Mouse (Mus musculus): Measurements from ENCODE around the gene Stx4a.
"Not testable (repeated sequence)": the region's sequence is repeated elsewhere in the genome, so short reads cannot be mapped to it uniquely, and the experiment has no call there.

The Stx4a gene

DNA sequence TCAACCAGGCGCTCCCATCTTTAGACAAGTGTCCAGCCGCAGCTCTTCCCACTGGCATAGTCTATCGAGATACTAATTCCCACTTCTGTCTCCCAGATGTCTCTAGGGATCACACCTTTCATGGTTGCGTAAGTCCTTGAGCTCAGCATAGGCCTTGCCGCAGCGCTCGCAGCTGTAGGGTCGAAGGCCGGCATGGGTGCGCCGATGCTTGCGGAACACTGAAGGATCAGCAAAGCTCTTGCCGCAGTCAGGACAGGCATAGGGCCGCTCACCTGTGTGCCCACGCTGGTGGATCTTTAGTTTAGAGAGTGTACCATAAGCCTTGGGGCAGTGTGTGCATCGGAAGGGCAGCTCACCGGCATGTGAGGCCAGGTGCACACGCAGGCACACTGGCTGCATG lies 43.5 kb downstream of the Stx4a start:
- no peak for DNase-seq (ENCODE audit: low spot score)

DNA sequence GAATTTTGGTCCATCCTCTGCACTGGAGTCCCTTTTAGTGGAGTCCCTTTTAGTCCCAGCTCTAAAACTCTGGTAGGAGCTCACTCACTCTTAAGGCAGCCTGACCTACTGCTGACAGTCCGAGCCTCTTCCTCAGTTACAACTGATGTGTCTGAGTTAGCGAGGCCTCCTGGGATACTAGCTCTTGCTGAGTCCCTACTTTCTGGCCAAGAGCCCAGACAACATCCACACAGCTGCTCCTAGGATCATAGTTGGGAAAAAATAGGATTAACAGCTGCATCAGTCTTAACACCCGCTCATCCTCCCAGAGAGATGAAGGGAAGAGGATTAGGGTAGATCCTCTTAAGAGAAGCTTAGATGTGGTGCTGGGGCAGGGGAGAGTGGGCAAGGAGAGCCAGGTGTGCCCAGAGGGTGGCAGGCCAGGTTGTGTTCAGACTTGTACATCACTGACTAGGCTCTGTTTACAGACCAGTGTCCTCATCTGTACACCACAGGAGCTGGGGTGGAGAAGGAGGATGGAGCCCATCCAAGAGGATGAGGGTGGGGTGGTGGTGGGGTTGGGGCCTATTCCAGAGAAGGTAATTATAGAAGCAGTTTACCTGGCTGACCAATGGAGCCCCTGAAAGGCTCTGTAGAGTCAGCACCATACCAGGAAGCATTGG lies 45.2 kb downstream of the Stx4a start:
- peak; percentile 65 for DNase-seq (ENCODE audit: low spot score)

DNA sequence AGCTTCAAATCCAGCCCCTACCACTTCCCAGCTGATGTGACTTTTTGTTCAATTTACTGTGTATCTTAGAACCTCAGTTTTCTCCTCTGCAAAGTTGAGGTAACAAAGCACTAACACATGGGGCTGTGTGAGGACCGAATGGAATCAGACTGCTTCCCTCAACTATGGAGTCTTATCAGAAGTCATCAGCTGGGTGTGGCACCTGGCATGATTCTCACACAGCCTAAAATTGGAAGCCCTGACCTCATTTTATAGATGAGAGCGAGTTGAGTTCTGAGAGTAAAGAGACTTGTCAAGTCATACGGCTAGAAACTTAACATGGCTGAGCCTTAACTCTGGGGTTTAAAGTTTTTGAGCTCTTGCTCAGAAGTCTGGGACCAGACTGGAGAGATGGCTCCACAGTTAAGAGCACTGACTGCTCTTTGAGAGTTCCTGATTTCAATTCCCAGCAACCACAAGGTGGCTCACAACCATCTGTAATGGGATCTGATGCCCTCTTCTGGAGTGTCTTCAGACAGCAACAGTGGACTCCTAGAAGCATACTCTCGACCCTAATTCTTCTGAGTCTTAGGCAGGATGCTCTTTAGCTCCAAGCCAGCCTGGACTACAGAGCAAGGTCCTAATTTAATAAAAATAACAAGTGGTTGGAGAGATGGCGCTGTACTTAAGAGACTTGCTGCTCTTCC lies 46.2 kb downstream of the Stx4a start:
- no peak for DNase-seq (ENCODE audit: low spot score)

DNA sequence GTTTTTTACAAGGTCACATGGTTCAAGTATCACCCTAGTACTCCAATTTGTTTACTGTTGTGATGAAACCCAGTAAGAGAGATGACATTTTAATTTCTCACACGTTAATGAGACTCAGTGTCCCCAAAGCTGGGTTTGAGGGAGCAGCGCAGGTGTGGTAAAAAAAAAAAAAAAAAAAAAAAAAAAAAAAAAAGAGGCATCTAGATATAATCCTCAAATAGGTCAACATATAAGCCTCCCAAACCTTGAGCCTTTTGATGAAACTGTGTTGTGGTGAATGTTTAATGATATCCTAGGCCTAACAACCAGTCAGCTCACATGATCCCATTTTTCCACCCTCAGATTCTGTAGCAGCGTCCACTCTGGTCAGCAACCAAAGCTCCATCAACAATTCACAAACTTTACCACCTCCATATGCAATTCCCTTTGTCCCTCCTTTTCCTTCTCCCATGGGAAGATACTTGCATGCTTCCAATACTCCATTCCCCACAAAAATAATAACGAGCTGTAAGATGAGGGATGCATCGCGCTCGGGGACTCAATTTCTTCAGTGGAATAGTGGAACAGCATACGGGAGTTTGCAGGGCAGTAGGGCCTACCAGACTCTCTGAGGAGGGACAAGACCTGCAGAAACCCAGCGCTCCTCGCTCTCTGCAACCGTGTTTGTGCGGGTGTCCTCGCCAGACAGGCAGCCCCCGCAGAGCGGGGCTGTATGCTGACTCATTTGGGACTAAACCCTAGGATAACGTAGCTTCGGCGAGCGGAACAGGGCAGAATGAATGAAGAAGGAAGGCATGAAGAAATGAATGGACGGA lies 50.9 kb downstream of the Stx4a start:
- no peak for DNase-seq (ENCODE audit: low spot score)

DNA sequence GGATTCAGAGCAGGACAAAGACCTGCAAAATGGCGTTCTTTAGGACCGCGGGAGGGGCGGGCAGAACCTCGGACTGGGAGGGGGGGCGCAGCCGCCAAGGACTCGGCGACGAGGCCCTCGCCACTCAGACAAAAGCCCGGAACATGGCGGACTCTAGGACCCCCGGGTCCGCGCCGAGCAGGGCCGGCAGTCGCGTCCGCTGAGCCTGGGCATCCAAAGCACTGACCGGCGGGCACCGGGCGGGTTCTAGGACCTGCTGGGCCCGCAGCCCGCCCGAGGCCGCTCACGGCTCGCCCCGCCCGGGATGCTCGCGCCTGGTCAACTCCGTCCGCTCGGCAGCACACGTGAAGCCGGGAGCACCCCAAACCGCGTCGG lies 51.5 kb downstream of the Stx4a start:
- peak; percentile 76 for DNase-seq (ENCODE audit: low spot score)

DNA sequence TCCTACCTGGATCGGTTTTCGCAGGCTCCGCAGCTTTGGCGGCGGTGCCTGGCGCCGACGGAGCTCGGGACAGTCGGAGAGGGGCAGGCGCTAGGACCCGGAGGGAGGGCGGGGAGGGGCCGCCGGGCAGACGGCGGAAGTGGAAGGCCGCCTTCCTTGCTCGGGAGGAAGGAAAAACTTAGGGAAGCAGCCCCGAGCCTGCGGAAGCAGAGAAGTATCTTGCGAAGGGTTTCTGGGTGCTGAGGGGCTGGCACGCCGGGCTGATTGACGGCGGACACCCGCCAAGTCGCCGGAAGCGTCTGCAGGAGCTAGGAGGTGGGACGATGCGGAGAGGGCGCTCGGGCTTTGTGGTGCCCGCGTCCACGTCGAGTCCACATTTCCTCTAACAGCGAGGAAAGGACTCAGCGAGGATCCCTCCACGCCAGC lies 52.0 kb downstream of the Stx4a start, which contains the start of gene Zfp646:
Zfp646 (plus strand) TSS at position 181 of the 426 bp plus-strand sequence.
- peak; percentile 75 for DNase-seq (ENCODE audit: low spot score)

DNA sequence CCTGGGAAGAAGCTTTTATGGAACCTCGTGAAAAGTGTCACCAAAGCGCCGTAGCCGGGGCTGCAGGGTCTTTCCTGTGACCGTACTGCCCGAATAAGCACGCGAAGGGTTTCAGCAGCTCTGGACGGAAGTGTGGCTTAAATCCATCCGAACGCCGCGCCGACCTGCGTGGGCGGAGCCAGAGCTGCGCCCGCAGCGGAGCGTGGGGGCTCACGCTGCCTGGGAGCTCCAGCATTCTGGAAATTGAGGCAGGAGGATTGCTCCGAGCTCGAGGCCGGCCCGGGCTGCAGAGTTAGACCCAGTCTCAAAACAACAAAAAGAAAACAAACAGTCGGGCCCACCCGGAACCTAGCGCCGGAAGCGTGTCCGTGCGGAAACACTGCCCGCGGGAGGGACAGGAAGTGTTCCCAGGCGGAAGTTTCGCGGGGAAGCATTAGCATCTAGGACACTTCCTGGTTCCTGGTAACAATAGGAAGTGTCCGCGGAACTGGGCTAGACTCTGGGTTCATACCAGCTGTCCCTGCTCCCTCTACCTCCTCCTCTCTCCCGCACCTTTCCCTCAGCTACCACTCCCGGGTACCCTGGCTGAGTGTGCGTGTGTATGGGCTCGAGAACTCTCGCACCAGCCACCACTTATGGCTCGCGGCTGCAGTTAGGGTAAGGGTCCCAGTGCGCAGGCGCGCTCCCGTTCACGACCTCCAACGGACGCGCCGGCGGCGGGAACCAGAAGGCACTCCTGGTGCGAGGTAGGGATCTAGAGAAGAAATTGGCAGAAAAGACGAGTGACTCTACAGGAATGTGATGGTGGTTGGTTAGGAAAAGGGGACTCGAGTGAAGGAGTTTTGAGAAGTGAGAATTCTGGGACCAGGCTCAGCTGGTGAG lies 52.6 kb downstream of the Stx4a start, which contains the start of gene Zfp668:
Zfp668 (minus strand) TSS at position 362 of the 882 bp plus-strand sequence.
- peak; percentile 91 for DNase-seq (ENCODE audit: low spot score)

DNA sequence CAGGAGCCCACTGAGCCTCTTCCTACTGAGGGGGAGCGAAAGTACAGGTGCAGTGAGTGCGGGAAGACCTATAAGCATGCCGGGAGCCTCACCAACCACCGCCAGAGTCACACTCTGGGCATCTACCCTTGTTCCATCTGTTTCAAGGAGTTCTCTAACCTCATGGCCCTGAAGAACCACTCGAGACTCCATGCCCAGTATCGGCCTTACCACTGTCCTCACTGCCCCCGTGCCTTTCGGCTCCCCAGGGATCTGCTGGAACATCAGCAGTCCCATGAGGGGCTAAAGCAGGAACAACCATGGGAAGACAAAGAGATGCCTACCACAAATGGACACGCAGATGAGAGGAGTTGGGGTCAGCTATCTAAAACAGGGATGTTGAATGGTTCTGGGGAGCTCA lies 55.2 kb downstream of the Stx4a start:
- DNase-seq (ENCODE audit: low spot score): no peak

DNA sequence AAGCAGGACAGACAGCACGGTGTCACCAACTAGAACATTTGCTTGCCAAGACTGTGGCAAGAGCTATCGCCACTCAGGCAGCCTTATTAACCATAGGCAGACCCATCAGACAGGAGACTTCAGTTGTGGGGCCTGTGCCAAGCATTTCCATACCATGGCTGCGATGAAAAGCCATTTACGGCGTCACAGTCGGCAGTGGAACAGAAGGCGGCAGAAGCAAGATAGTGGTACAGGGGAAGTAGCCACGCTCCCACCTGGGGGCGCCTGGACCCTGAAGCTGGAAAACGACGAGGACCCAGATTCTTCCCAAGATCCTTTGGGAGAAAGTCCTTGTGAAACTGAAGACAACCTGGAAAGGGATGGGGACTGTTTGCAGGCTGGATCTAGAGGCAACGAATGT lies 56.3 kb downstream of the Stx4a start:
- no peak for DNase-seq (ENCODE audit: low spot score)

DNA sequence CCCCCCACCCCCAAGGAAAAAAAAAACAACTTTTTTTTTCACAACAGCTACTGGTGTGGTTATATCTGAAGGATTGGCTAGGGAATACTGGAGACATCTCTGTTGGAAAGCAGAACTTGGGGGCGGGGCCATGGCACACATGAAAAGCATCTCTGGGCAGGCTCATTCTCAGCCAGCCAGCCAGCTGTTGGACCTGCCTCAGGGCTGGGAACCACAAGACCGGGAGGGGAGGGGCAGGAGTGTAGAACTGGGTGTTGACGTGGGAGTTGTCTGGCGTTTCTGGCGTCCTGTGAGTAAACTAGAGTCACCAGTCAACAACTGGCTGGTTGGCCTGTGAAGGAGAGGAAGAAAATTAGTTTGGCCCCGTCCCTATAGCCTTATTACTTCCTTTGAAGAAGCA lies 61.9 kb downstream of the Stx4a start:
- DNase-seq (ENCODE audit: low spot score): peak; percentile 67

DNA sequence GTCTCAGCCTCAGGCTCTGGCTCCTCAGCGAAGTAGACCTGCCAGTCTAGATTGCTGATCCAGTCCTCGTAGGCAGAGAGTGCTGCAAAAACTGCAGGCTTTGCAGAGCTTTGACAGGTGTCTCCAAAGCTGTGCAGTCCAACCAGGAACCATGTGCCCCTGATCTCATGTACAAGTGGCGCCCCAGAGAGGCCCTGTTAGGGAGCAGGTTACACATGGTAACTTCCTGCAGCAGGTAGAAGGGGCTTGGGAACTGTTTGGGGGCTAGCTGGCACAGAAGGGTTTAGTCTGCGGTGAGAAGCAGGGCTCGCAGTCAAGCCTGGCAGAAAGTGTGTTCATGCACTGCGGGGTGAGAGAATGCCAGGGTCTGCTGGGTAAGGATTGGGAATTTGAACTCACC lies 62.5 kb downstream of the Stx4a start:
- DNase-seq (ENCODE audit: low spot score): no peak

DNA sequence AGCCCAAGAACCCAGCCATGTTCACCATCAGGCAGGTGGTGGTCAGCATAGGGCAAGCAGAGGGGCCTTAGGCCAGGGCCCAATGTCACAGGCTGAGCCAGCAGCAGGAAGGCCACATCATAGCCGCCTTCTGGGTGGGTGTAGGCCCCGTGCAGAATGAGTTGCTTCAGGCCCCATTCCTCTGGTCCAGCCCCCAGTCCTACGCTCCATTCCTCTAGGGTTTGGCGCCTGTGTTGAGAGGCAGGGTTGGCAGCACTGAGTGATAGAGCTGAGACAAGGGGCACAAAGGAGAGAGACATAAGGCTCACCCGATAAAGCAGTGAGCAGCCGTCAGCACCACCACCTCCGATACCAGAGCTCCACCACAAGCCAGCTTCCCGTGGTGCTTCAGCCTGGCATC lies 63.1 kb downstream of the Stx4a start:
- DNase-seq (ENCODE audit: low spot score): no peak

DNA sequence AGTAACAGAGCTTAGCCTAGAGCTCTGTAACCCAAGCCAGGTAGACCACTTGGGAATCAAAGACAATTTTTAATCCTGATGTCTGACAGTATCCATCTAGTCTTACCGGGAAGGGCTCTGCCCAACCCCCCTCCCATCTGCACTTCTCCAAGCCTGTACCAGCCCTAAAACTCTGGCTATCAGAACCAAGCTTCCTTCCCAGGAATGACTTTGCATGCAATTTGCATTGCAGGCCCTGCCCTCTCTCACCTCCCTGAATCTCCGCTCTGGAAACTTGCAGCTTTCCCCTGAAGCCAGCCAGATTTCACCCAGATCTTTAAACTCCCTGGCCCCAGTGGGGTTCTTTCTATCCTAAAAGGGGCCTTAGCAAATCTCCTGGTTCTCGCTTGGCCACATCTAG lies 63.7 kb downstream of the Stx4a start:
- DNase-seq (ENCODE audit: low spot score): no peak

DNA sequence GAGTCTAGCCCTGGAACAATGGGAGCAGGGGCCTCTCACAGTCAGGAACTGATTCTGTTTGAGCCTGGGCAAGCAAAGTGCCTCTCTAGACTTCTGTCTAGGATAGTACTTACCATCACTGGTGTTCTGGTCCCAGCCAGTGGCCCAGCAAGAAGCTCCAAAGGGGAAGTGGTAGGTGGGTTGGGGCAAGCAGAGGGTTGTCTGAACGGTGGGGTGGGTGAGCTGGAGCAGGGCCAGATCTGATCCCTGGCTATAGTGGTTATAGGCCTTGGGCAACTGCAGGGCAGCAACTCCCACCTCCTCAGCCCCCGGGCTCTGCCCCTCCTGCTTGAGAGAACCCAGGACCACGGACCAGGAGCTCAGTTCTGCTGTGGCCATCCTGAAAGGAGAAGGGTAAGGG lies 64.7 kb downstream of the Stx4a start:
- DNase-seq (ENCODE audit: low spot score): no peak

DNA sequence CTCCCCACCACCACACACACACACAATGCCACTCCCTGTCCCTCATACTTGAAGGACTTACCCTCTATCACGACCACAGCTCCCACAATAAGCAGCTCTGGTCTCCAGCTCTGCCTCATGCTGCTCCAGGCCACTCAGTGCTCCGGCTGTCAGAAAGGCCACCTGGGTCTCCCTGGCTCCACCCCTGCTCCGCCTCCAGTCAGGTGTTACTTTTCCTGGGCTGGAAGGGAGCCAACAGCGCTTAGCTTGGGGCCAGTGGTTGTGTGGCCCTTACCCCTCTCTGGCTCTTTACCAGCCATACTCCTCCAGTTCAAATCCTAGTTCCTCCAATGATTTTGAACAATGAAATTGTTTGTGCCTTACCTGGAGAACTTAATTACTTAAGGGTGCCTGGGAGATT lies 66.7 kb downstream of the Stx4a start, which contains the start of gene Prss53:
Prss53 (minus strand) TSS at position 173 of the 400 bp plus-strand sequence.
- DNase-seq (ENCODE audit: low spot score): no peak

DNA sequence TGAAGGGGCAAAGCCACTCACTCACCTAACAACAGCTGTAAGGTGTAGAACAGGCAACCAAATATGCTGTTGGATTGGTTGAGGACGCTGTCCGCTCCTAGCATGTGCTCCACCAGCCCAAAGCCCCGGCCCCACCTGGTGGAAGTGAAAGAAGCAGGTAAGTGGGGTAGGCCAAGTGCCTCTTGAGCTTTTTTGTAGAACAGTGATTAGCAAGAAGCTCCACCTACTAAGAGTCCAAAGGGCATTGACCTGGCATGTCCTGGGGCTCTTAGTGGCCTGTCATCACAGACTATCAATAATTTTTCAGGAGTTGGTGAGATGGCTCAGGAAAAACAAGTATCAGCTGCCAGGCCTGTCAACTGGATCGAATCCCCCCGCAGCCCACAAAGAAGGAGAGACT lies 70.4 kb downstream of the Stx4a start:
- no peak for DNase-seq (ENCODE audit: low spot score)

DNA sequence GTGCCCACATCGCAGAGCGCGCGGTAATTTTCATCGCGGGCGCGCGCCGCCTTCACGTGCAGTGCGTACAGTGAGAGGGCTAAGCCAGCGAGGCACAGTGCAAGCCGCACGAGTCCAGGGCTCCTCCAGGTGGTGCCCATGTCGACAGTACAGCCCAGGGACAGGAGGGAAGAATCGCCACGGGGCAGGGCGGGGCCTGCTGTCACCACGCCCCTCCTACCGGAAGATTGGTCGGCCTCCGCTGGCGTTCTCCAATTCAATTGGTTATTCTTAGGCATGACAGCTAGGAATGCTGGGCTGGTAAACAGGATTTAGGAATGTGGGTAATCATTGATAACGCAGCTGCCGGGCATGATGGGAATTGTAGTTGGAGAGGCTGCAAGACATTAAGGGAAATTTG lies 71.3 kb downstream of the Stx4a start, which contains the start of the genes Gm21974 and Vkorc1:
Gm21974 (minus strand) TSS at position 13 of the 400 bp plus-strand sequence.
Vkorc1 (minus strand) TSS at position 176 of the 400 bp plus-strand sequence.
- peak; percentile 90 for DNase-seq (ENCODE audit: low spot score)

DNA sequence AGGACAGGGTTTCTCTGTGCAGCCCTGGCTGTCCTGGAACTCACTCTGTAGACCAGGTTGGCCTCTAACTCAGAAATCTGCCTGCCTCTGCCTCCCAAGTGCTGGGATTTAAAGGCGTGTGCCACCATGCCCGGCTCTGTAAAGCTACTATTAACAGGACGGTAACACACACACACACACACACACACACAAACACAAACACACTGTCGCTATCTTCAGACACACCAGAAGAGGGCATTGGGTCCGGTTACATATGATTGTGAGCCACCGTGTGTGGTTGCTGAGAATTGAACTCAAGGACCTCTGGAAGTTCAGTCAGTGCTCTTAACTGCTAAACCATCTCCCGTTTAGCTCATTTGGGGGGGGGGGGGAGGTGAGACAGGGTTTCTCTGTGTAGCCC lies 71.8 kb downstream of the Stx4a start:
- not testable (repeated sequence) for DNase-seq (ENCODE audit: low spot score)

DNA sequence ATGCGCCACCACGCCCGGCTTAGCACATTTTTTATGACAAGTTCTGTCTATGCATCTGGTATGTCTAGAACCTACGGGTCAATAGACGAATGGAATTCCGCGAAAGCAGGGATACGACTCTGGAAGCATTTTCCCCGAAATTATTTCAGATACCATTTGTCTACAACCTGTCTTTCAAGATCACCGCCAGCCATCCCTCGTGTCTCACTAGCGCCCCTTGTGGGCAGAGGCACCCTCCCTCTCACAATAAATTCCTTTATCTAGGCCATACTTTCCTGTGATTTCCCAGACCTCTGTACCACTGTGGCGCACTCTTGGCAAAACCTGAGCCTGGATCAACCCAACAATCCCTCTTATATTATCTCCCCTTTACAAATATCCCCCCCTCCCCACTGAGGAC lies 72.3 kb downstream of the Stx4a start:
- peak; percentile 35 for DNase-seq (ENCODE audit: low spot score)

DNA sequence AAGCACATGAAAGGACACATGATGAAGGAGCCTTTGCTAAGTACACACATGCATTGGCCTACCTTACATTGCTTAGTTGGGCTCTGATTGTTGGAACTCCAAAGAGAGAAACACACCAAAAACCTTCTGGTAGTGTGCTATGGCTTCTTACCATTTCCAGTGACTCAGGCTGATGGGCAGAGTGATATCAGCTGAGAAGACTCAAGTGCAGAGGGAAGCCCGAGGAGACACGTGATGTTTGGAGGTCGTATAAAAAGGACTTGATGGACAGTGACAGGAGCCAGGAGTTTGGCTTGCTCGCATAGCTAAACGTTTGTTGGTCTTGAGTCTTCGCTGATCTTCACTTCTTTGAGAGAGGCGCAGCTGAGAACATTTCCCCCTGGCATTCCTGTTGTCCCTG lies 73.4 kb downstream of the Stx4a start:
- DNase-seq (ENCODE audit: low spot score): no peak

DNA sequence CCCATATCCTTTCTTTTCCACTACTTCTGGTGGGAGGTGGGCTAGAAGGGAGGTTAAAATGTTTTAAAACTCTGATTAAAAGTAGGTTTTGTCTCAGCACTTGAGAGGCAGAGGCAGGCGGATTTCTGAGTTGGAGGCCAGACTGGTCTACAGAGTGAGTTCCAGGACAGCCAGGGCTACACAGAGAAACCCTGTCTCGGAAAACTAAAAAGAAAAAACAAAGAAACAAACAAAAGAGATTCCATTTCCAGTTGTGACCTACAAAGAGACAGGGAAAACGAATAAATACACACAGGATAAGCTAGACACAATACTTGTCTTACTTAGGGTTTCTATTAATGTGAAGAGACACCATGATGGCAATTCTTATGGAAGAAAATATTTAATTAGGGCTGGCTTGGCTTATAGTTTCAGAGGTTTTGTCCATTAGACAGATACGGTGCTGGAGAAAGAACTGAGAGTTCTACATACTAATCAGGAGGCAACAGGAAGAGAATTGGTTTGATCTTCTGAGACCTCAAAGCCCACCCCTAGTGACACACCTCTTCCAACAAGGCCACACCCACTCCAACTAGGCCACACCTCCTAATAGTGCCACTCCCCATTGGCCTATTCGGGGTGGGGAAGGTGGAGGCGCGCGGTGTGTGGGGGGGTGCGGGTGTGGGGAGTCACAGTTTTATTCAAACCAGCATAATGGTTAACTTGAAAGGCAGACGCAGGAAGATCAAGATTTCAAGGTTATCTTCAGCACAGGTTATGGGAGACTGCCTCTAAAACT lies 74.3 kb downstream of the Stx4a start:
- DNase-seq (ENCODE audit: low spot score): no peak

All from adipocyte (in vitro differentiated cells).